ENCODE assay signal across 8 mouse cellular contexts in the genomic region with DNA sequence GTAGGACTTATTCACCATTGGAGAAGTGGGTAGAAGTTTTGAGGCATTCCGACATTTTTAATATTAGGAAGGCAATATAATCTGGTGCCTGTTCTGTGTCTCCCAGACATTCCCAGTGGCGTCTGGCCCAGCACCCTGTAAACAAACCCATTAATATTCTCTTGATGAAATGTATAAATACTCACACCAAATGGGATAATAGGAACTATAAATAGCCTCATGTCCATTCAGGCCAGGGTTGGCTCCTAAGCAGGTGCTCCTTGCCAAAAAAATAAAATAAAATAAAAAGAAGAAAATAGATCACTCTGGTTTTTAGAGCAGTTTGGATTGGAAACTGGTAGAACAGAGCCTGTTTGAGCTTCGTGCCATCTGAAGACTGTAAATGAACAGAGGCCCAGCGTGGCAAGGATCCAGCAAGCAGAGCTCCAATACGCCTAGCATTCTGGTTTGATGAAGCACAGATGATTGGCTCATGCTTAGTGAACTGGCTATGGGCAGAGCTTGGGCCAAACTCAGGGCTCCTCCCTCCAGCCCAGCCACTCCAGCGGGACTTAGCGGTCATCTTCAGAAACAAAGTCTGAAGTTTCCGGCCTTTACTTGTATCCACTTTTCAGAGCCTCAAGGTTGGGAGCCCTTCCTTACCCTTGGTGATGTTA. TPM values are rescaled to one million over a fixed set of nuclear protein-coding genes. Genes with fewer than 3 reads are reported as not detected.
DNase-seq lines count a peak whose midpoint lies in the region; ATAC-seq and TF ChIP-seq lines count a peak whose summit lies in the region.
"Had no signal": no experiment of that assay in that cellular context is flagged by ENCODE, and none has a peak within 500 bp of the region (broad histone marks: within the 10 kb centered on the region; RNA-seq: fewer than 3 reads in every experiment).

No protein-coding gene starts in this region.

- no peak overlapping the region for H3K27ac ChIP-seq in lung, postnatal 0 days (ENCODE audit: low read length)

- no peaks in the 10 kb centered on the region for H3K4me1 ChIP-seq in lung, postnatal 0 days (ENCODE audit: insufficient read depth, low read depth, low read length)

- H3K27me3 ChIP-seq in lung, postnatal 0 days (replicated peaks; ENCODE audit: insufficient read depth, low read length): no peaks in the 10 kb centered on the region

- H3K4me3 ChIP-seq in lung, postnatal 0 days (ENCODE audit: low read depth, low read length): no peak overlapping the region

- no peak for TF ChIP-seq EP300 in lung, postnatal 0 days (IDR thresholded peaks at IDR 0.05)

- no peaks in the 10 kb centered on the region for H3K36me3 ChIP-seq in lung, postnatal 0 days (ENCODE audit: insufficient read depth, low read length)

- H3K9ac ChIP-seq in lung, postnatal 0 days (replicated peaks; ENCODE audit: low read depth): no peak overlapping the region

- no peaks in the 10 kb centered on the region for H3K9me3 ChIP-seq in lung, postnatal 0 days (ENCODE audit: low read length)

- whole genome bisulfite sequencing in lung, postnatal 0 days: 78% methylated on average over 8 of the region's 8 CpGs

- no peak overlapping the region for H3K4me2 ChIP-seq in lung, postnatal 0 days (replicated peaks; ENCODE audit: low read depth, low read length)

- no peak for TF ChIP-seq CTCF in lung, postnatal 0 days (IDR thresholded peaks at IDR 0.05)

- ATAC-seq in lung, postnatal 0 days: no peak

- DNase-seq in lung, postnatal 10 days: peak; percentile 64
- no peak for DNase-seq in lung, postnatal 0 days (ENCODE audit: low spot score)
- DNase-seq in cerebellum, postnatal 25 days: peak; percentile 27 to 72
- DNase-seq in heart, postnatal 4 days: peak; percentile 49
- peak; percentile 16 for DNase-seq in lung, postnatal 25 days (ENCODE audit: low spot score)
- no peak for DNase-seq in yolk sac, embryonic 10.5 days (ENCODE audit: low spot score)
- DNase-seq in kidney, adult 9 months: no peak

RNA-seq across cellular contexts. Expression of a gene that starts 19.7 kb away (rescaled TPM):
- not detected in 2 replicates for polyA plus RNA-seq in lung, postnatal 0 days (2015; fragmentation: Nextera tagmentation; extraction: Ambion mirVana)
- total RNA-seq in heart, postnatal 4 days (2021): not detected
- polyA plus RNA-seq: frontal cortex, adult 2 months had no signal

RNA-seq across cellular contexts. Expression of a gene that starts 41.5 kb away (rescaled TPM):
- polyA plus RNA-seq in lung, postnatal 0 days (2015; fragmentation: Nextera tagmentation; extraction: Ambion mirVana): 79.4 and 89.2 TPM in 2 replicates
- 100 to 1,000 TPM; 181 to 182 TPM for total RNA-seq in heart, postnatal 4 days (2021)

Comparison
In these comparisons a context has a peak if more than half of its experiments do, and no peak if none do; other contexts are left out.
1. DNase-seq: peak in lung, postnatal 10 days (single experiment), cerebellum, postnatal 25 days (2 of 2), heart, postnatal 4 days (single experiment) and lung, postnatal 25 days (single experiment); none in lung, postnatal 0 days (single experiment), yolk sac, embryonic 10.5 days (single experiment) and kidney, adult 9 months (single experiment).